Mouse (Mus musculus): ENCODE data around the gene Rbm18. TPM values are rescaled to one million over a fixed set of nuclear protein-coding genes. Genes with fewer than 3 reads are reported as not detected.

The Rbm18 gene
- polyA plus RNA-seq, 1 experiment, result 41.5 TPM

DNA sequence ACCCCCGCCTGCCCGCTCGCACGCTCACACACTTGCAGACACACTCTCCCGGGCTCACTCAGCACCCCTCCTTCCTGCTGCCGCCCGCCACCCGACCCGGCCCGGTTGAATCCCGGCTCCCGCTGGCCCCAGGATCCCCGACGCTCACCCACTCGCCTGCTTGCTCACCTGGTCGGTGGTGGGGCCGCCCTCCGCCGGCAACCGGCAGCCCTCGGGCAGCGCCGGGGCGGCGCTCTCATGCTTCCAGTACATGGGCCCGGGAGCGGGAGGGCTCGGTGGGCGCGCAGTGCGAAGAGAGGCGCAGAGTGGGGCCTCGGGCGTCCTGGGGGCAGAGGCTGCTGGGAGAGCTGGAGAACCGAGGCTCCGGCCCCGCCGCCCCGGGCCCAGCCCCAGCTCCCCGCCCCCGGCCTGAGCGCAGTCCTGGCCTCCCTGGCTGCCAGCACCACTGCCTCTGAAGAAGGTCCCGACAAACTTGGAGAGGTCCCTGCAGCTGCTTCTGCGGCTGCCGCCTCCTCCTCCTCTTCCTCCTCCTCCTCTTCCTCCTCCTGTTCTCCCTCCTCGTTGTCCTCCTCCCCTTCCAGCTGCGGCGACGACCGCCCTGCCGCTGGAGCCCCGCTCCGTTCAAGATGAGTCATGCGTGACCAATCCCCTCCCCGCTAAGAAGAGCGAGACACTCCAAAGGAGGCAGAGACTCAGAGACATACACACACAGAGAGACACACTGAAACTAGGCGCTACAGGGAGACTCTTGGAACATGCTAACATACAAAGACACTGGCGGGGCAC lies 31.4 kb downstream of the Rbm18 start, which contains the start of gene Lhx6:
Gene Lhx6 (minus strand): TSS at position 453 of the 786 bp plus-strand sequence.
- DNase-seq (ENCODE audit: low spot score), result no peak

DNA sequence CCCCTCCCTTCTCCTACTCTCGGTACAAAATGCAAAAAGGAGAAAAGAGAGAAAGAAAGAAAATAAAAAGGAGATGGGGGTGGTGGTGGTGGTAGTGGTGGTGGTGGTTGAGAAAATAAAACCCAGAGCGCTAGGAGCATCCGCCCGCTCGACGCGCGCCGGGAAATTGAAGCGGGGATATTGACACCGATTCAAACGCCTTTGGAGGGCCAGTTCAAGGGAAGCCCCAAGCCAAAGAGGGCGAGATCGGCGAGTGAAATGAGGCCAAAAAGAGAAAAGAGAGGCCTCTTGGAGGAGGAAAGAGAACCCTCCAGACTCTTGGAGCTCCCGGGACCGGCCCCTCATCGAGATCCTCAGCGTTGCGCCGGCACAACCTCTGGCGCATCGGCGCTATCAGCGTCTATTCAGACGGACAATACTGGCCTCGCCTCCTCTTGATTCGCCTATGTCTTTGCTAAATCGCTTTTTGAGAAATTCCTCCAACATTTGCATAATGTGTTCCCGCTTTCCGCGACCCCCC lies 32.1 kb downstream of the Rbm18 start:
- no peak for DNase-seq (ENCODE audit: low spot score)

DNA sequence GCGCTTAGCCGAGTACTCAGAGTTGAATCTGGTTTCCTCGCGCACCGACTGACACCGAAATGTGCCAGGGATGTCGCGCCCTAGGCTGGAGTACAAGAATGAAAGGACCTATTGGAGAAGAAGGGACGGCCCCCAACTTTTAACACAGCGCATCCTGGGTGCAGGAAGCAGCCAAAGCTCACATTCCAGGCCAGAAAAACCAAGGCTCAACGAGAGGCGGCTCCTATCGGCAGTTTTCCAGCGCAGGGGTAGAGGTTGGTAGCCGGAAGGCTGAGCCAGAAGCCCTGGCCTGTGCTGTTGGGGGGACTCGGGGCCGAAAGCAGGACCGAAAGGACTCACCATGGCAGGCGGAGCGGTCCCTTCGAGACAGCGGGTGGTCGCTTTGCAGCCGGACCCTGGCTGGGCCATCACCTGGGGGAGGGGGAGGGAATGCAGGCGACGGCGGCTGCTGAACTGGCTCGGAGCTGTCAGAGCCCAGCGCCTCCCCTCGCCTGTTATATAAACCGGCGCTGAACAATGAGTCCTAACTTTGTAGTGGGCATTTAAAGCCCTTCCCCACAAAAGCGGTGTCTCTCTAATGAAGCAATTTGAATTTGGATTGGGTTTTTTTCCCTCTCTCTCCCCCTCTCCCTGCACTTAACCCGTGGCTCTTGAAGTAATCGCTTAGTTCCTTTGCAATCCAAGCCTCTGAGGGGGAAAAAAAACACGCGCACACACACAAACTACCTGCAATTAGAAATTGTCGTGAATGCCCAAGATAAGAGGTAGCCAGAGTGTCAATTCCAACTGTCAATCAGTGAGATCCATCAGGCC lies 32.8 kb downstream of the Rbm18 start:
- DNase-seq (ENCODE audit: low spot score), result no peak

- DNase-seq (ENCODE audit: low spot score), result no peak
Measured at GRCm38 (mm10) chr2:36103069-36103554, 33.5 kb downstream of the Rbm18 start.

DNA sequence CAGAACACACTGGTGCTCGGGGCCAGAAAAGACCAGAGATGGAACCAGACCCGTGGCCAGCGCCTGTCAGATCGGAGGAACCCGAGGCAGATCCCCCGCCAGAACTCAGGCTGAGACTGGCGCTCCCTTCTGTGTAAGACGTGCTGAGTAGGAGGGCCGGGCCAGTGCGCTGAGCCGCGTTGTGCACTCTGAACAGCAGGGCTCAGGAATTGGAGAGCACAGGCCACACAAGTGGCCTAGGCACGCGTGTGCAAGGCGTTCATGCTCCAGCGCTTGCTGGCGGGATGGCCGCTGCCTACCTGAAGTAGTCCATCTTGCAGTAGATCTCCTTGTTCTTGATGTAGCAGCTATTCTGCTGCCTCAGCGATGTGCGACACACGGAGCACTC lies 34.0 kb downstream of the Rbm18 start:
- DNase-seq (ENCODE audit: low spot score), result no peak

GRCm38 (mm10) chr2:36101866-36102558 lies 34.6 kb downstream of the Rbm18 start:
- DNase-seq (ENCODE audit: low spot score), result no peak

DNA sequence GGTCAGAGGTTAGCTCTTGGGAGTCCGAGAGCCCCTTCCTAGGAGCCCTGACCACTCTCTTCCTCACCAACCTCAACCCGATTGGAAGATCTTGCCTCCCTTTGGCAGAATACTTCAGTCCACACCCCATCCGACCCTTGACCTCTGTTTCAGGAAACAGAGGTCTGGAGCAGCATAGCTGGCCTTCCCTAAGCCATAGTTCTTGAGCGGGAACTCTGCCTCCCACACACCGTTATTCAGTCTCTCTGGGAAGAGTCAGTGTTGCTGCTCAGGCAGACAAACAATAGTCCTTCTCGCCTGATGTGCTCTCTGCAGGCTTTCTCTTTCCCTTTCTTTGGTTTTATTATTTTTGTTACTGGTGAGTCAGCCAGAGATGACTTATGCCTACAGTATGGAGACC lies 36.8 kb downstream of the Rbm18 start:
- no peak for DNase-seq (ENCODE audit: low spot score)

- DNase-seq (ENCODE audit: low spot score), result no peak
Measured at GRCm38 (mm10) chr2:36098021-36098420, 38.6 kb downstream of the Rbm18 start.

DNA sequence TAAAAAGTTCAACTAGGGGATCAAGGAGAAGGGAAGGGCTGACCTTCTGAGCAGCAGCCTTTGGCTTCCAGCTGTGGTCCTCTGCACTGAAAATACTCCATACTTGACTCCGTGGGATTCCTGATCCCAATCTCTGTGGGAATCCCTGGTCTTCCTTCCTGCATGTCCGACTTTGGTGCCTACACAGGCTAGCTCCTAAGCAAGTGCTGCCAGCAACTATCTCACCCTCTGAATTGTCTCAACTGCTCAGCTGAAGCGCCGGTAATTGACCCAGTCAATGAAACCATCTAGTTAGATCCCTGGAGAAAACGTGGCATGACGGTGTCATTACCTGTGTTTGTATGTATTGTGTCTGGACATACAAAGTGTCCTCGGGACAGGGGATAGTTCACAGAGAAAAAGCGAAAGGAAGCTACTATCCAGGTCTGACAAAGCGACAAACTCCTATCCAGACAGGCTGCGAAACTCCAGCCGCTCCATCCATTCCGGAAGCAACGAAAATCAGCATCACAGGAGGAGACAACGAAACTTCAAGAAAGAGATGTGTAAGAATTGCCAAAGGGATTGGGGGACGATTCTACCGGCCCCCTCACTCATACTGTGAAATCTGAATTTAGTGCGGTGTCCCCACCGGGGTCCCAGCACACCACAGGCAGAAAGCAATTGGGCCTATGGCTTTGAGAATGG lies 39.3 kb downstream of the Rbm18 start:
- DNase-seq (ENCODE audit: low spot score), result no peak

GRCm38 (mm10) chr2:36093914-36094475 lies 42.6 kb downstream of the Rbm18 start:
- no peak for DNase-seq (ENCODE audit: low spot score)

GRCm38 (mm10) chr2:36093301-36093700 lies 43.3 kb downstream of the Rbm18 start:
- no peak for DNase-seq (ENCODE audit: low spot score)

DNA sequence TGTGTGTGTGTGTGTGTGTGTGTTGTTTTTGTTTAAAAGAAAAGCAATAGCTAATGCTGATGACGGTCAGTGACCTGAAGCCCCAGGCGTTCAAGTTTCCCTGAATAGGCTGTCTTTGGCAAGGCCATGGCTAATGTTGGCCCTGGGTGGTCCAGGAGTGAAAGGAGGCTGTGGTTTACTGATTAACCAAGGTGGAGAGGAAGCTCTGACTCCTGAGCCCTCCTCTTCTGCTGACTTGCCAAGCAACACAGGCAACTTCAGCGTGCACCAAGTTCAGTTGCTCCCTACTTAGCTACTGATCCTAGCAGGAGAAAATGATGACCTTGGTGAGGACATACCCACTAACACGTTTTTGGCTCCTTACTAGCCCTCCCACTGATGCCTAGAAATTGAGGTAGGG lies 43.8 kb downstream of the Rbm18 start:
- DNase-seq (ENCODE audit: low spot score), result no peak

DNA sequence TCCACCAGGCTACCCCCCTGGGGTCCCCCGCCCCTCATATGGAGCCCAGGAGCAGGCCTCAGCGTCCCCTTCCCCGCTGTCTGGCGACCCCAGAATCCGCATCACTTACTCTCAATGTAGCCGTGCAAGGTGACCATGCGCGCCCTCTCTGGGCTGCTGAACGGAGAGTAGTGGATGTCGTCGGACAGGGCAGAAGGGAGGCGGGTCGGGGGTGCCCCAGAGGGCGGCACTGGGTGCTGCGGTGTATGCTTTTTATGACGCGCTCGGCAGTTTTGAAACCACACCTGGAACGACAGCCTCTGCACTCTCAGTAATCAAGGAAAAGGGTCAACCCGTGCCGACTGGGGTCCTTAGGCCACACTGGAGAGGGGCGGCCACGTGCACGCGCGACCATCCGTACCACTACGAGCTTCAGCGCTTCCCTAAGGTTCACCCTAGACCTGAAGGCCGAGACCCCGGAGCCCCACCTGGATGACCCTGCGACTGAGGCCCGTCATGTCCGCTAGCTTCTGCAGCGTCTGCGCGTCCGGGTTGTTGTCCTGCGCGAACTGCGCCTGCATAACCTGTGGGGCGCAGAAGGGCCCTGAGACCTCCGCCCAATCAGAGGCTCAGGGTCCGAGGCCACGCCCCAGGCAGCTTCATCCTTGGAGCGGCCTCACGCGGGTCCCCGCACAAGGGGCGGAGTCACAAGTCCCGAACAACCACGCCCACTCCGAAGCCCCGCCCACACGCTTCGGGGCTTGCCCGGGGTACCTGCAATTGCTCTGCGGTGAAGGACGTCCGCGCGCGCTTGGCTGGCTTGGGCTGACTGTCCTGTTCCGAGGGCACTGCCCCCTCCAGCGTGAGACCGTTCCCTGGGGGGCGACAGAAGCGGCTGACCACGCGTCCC lies 45.5 kb downstream of the Rbm18 start:
- DNase-seq (ENCODE audit: low spot score), result no peak

GRCm38 (mm10) chr2:36089190-36089589 lies 47.4 kb downstream of the Rbm18 start:
- DNase-seq (ENCODE audit: low spot score), result no peak

GRCm38 (mm10) chr2:36085041-36085440 lies 51.5 kb downstream of the Rbm18 start:
- no peak for DNase-seq (ENCODE audit: low spot score)

DNA sequence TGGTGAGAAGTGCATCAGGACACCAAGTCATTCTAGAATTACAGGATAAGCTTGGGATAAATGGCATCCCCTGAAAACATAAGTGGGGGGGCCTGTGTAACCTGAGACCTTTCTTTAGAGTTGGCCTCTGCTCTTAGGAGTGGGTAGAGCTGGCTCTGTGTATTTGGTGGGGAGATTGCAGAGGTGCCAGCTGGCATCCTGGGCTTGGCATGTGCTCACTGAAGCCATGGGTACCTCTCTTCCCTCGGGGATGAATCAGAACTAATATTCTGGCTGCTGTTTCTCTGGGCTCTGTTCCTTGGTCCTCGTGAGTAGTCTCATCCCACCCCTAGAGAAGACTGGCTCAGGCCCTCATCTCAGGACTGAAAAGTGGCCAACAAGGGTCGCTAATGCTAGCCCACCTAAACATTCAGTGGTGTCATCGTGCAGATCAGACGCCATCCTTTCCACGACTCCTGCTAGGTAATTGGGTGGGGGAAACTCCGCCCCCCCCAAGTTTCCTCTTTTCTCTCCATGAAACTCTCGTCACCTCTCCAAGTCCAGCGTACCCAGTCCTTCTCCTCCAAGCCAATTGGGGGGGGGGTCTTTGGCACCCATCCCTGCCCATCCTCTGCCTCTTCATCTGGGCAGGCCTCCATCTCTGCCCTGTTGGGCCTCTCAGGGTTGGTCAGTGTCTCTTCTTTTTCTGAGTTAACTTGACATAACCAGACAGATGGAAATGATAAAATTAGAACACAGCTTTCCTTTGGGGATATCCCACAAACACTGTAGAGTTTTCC lies 53.6 kb downstream of the Rbm18 start:
- no peak for DNase-seq (ENCODE audit: low spot score)

GRCm38 (mm10) chr2:36081446-36081845 lies 55.1 kb downstream of the Rbm18 start:
- no peak for DNase-seq (ENCODE audit: low spot score)

DNA sequence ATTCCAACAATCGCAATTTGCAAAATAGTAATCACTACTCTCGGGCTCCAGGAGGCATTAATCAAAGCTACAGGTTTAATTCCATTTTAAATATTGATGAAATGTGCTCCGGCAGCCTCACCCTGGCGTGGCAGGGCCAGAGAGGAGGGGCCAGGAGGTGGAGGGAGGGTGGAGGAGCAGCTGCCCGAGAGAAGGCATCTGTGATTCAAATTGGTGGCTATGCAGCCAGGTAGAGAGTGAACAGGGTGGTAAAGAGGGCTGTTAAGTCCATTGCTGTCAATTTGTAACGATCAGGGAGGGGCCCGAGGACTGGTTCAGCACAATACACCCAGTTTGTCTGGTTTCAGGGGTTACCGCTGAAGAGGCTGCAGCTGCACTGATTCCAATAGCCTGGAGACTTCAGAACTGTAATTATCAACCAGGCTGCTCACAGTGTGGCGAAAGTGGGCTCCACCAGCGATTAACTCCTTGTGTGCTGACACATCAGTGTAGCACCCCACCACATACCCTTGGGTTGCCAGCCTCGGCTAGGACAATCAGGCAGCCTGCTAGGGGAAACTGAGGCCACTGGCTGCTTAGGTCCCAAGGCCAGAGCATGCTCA lies 59.3 kb downstream of the Rbm18 start:
- DNase-seq (ENCODE audit: low spot score), result no peak

GRCm38 (mm10) chr2:36075210-36075609 lies 61.4 kb downstream of the Rbm18 start:
- no peak for DNase-seq (ENCODE audit: low spot score)

Data from urinary bladder, adult 2 months (tissue).